Mouse (Mus musculus) adrenal gland, postnatal 36 days (tissue): ENCODE data around the gene Adcy9. TPM values are rescaled to one million over a fixed set of nuclear protein-coding genes. Genes with fewer than 3 reads are reported as not detected.
A peak's percentile ranks its signal among the peaks of the same experiment; 100 is the strongest.

Experiments used
- DNase-seq, 2 experiments: peaks; one replicate each; pipeline ENCODE4 v3.0.0; 2021; ENCODE audit warnings: mixed read lengths in 1 of 2
- total RNA-seq, 2 experiments: library from RNA; stranded (reverse); gene quantifications; 2 replicates each; pipeline ENCODE4 v1.2.3; 2021

Adcy9 gene
- total RNA-seq, 2 experiments from 2014 or later, result 55.5 to 76.6 TPM

- DNase-seq, result peak; percentile 56 to 59
These were observed 102.2 kb downstream of the Adcy9 start for GRCm38 (mm10) chr16:4318001-4318526.

- DNase-seq, result peak; percentile 83 to 85
These were observed 104.2 kb downstream of the Adcy9 start for GRCm38 (mm10) chr16:4316094-4316474.

DNA sequence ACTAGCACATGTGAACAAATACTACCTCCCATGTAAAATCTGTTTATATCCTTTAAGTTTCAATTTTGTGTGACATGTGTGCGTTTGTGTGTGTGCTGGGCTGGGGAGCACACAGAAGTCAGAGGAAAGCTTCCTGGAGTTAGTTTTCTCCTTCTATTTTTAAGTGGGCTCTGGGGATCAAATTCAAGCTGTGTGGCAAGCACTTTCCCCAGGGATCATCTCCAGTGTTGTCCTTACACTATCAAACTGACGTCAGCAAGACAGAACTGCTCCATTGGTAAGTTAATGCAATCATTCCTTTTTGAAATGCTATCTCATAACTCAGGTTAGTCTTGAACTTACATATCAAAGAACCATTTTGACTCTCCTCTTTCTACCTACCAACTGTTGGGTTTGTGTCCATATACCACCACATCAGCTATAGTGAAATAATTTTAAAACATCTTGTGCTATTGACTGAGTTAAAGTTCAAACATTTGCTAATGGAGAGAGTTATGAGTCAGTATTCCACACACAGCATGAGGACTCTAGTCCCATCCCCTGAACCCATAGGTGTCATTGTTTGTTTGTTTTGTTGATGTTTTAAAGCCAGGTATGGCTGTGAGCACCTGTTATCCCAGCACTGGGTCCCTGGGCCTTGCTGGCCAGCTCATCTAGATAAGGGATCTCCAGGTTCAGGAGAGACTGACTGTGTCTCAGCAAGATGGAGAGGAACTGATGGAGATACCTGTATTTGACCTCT lies 104.8 kb downstream of the Adcy9 start:
- DNase-seq, result no peak

GRCm38 (mm10) chr16:4314891-4315290 lies 105.4 kb downstream of the Adcy9 start:
- no peak for DNase-seq

- no peak for DNase-seq
These were observed 108.3 kb downstream of the Adcy9 start for GRCm38 (mm10) chr16:4312018-4312417.

- no peak for DNase-seq
These were observed 108.7 kb downstream of the Adcy9 start for GRCm38 (mm10) chr16:4311608-4312007.

GRCm38 (mm10) chr16:4307795-4308194 lies 112.5 kb downstream of the Adcy9 start:
- no peak for DNase-seq

DNA sequence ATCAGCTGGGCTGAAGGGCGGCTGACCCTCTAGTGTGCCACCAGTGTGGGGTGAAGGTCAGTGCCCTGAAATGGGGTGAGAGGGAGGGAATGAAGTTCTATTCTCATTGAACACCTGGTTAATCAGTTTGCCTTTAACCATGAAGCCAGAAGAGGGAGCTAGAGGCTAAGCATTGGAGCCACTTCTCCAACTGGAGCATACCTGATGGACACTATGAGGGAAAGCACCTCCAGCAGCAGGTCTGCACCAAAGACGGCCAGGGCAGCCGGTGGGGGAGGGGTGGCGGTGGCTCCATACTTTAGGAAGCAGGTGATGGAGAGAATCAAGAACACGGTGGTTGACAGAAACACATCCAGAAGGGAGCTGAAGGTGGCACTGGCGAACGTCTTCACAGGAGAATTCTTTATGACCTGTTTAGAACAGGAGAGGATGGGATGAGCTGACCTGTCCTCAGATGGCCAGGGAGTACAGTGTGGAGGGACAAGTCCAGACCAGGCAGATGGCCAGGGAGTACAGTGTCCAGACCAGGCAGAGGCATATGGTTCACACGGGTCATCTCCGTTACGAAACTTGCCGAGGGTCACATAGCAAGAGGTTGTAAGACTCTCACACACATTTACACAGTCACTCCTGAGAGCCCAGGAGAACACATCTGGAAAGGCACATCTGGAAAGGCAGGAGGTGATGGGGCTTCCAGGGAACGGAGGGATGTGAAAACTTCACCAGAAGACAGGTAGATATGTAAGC lies 115.9 kb downstream of the Adcy9 start:
- DNase-seq, result no peak

DNA sequence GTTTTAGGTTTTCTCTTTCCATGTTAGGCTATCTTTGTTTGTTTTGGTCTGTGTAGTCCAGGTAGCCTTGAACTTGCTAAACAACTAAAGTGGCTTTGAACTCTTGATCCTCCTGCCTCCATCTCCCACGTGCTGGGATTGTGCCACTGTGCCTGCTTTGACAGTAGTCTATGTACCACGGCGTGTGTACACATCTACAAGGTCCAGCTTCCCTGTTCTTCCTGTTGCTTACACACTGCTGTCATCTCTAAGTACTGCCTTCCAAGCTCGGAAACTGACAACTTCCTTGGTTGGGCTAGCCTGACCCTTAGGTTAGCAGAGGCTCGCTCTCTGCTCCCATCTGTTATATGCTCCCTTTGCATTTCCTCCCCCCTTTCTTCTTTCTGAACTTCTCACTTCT lies 116.7 kb downstream of the Adcy9 start:
- DNase-seq, result no peak

GRCm38 (mm10) chr16:4300280-4300679 lies 120.0 kb downstream of the Adcy9 start:
- DNase-seq, result no peak

GRCm38 (mm10) chr16:4293259-4293658 lies 127.0 kb downstream of the Adcy9 start:
- DNase-seq, result no peak

DNA sequence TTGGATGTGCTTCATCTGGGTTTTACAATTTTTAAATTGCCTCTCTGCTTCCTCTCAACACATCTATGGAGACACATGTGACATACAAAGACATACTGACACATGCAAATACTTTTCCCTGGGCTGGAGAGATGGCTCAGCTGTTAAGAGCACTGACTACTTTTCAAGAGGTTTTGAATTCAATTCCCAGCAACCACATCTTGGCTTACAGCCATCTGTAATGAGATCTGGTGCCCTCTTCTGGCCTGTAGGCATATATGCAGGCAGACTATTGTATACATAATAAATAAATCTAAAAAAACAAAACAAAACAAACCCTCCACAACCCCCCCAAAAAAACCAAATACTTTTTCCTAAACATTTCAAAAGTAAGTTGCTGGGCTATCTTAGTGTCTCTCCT lies 130.8 kb downstream of the Adcy9 start:
- DNase-seq, result peak in 1 of 2 experiments; percentile 45

GRCm38 (mm10) chr16:4286593-4286992 lies 133.7 kb downstream of the Adcy9 start:
- no peak for DNase-seq

DNA sequence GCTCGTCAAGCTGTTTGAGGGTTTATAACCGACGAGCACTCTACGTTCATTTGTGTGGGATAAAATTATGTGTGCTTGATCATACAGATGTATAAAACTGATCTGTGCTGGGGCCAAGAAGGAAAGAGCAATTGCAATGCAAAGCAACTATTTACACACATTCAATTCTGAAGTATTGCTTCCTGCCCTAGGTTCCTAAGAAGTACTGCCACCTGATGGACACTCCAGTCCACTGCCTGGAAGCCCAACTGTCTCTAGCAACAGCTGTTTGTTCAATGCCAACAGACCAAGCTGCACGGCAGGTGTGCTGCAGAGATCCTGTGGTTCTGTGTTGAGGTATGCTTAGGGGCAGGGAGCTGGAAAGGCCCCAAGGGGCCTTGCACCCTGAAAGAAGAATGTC lies 135.0 kb downstream of the Adcy9 start:
- DNase-seq, result peak; percentile 22 to 29

DNA sequence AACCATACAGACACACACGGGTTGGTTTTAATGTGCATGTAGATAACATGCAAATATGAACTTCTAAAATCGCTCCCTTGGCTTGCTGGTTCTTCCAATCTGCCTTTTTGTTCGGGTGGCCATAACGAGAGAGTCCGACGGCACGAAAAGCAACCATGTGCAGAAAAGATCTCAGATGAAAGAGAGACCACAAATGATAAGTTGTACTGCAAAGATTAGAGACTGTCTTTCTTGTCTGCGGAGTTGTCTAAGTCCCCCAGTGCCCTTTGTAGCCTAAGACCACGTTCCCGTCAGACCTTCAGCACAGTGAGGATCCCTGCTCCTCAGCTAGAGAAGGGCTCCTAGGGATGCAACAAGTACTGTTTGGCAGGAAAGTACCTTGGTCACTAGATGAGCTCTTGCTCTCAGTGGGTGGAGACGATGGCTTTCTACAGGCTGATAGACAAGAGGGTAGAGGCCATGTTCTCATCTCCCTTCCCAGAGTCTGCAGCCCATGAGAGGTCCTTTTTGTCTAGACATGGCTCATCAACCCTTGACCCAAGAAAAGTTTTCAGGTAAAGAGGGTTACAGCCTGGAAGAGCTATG lies 136.9 kb downstream of the Adcy9 start:
- DNase-seq, result no peak

DNA sequence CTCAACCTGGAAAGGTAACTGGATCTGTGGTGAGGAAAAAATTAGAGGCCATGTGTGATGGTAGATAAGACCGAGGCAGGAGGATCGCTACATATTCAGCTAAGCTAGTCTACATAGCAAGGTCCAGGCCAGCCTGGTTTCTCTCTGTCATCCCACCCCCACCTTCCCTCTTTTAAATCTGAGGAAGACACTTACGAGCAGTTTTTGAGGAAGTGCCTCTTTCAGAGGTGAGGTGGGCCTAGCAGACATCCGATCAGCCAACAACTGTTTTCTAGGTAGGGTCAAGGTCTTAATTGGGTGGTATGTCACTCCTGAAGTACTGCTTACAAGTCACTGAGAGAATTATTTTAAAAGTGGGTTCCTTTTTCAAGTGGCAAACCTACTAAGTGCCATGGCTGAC lies 138.8 kb downstream of the Adcy9 start:
- DNase-seq, result no peak

- no peak for DNase-seq
These were observed 139.3 kb downstream of the Adcy9 start for GRCm38 (mm10) chr16:4280949-4281348.

DNA sequence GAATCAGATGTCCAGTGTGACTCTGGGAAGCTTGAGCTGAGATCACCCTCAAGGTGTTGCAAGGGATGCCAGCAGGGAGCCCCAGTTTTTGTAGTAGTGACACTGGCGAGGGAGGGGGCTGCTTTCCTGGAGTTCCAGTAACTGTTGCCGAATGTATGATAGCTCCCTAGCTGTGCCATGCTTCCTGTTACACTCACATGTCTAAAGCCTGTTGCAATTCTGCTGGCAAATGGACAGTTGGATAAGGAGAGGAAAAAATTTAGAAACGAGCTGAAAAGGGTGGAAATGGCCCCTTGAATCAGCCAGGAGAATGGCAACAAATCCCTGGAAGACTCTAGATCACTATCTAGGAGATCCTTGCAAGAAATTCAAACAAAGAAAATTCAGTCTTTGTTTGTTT lies 140.7 kb downstream of the Adcy9 start:
- no peak for DNase-seq

DNA sequence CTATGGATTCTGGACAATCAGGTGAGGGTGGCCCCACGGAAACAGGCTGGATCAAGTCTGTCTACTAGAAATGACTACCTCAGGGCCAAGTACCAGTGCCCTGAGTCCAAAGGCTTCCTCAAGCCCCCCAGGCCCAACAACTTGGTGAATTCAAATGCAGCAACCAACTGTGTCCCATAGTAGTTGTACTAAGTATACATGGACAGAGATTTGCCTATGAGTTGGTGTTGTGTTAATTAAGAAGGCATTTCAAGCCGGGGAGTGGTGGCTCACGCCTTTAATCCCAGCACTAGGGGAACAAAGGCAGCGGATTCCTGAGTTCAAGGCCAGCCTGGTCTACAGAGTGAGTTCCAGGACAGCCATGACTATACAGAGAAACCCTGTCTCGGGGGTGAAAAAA lies 143.7 kb downstream of the Adcy9 start:
- no peak for DNase-seq

- DNase-seq, result no peak
These were observed 144.1 kb downstream of the Adcy9 start for GRCm38 (mm10) chr16:4276151-4276550.

- DNase-seq, result peak; percentile 73 to 87
These were observed 146.4 kb downstream of the Adcy9 start for GRCm38 (mm10) chr16:4273702-4274476.

DNA sequence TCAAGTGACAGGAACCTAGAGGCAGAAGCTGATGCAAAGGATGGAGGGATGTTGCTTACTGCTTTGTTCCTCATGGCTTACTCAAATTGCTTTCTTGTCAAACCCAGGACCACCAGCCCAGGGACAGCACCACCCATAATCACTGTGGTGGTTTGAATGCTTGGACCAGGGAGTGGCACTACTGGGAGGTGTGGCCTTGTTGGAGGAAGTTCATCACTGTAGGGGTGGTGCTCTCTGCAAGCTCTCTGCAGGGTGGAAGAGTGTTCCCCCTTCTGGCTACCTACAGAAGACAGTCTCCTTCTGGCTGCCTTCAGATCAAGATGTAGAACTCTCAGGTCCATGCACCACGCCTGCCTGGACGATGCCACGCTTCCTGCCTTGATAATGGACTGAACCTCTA lies 148.0 kb downstream of the Adcy9 start:
- no peak for DNase-seq
